Mouse (Mus musculus): ENCODE measurements around the gene Cgn.
"Not testable (repeated sequence)": the region's sequence is repeated elsewhere in the genome, so short reads cannot be mapped to it uniquely, and the experiment has no call there.

GRCm38 (mm10) chr3:94757251-94758055 lies 28.8 kb downstream of the Cgn start:
- TF ChIP-seq CTCF, POLR2A (IDR thresholded peaks at IDR 0.05; ENCODE audit: extremely low read depth, insufficient read depth, low read length): not testable (repeated sequence)

All from cortical plate, adult 2 months (tissue).